Mouse (Mus musculus) stomach, embryonic 15.5 days (tissue): ENCODE data around the gene Ucn3. TPM values are rescaled to one million over a fixed set of nuclear protein-coding genes. Genes with fewer than 3 reads are reported as not detected.

Experiments used
- microRNA-seq: library from miRNA; unstranded; fragments of <30 nt; microRNA quantifications from one replicate; pipeline ENCODE4, GENCODE M21; 2016
- polyA plus RNA-seq: library from polyadenylated mRNA; unstranded; fragments of >200 nt; fragmentation: Nextera tagmentation; extraction: Ambion mirVana; gene quantifications from 2 replicates; pipeline ENCODE4 v1.2.1, GENCODE M21; 2015

Gene Ucn3
- polyA plus RNA-seq, 1 experiment from 2014 or later = not detected

Small RNAs within 50 kb of the gene (microRNA-seq; reads per million reads assigned to microRNA genes)
- gene Gm22460 = not detected

Other genes starting within 250 kb of the Ucn3 start
- 3.8 and 10.9 TPM in 2 replicates for gene Calml3, start 141.0 kb downstream of the Ucn3 start, polyA plus RNA-seq
- gene Calm4, start 107.6 kb downstream of the Ucn3 start, polyA plus RNA-seq = 0.39 TPM in 1 of 2 replicates, not detected in the other
- not detected in 2 replicates for gene Calm5, start 91.2 kb downstream of the Ucn3 start, polyA plus RNA-seq
- 90.8 and 104 TPM in 2 replicates for gene Net1, start 27.1 kb downstream of the Ucn3 start, polyA plus RNA-seq
- 4.1 and 8.4 TPM in 2 replicates for gene Tubal3, start 27.1 kb downstream of the Ucn3 start, polyA plus RNA-seq
- gene Akr1c14, start 103.7 kb upstream of the Ucn3 start, polyA plus RNA-seq = 3.1 and 3.2 TPM in 2 replicates
- 1.0 and 1.3 TPM in 2 replicates for gene Akr1c18, start 205.3 kb upstream of the Ucn3 start, polyA plus RNA-seq
- gene Akr1c13, start 245.8 kb upstream of the Ucn3 start, polyA plus RNA-seq = 128 and 152 TPM in 2 replicates